Mouse (Mus musculus) lung, adult 2 months (tissue): Measurements from ENCODE around the gene Adamtsl3. TPM values are rescaled to one million over a fixed set of nuclear protein-coding genes. Genes with fewer than 3 reads are reported as not detected.

Experiments
- DNase-seq: peaks from one replicate; pipeline ENCODE4 v3.0.0; 2022
- H3K4me1 ChIP-seq: fragments of 200-500 bp; 2 replicates; pipeline ENCODE4 v1.6.1; 2011; ENCODE audit warnings: low read length; ENCODE audit not compliant: control insufficient read depth, insufficient read depth
- H3K4me3 ChIP-seq: fragments of 200-500 bp; replicated peaks from 2 replicates; pipeline ENCODE3; 2011; ENCODE audit warnings: low read depth, mild to moderate bottlenecking, control low read depth, low read length; ENCODE audit errors: extremely low read depth
- CTCF ChIP-seq: fragments of 200-500 bp; IDR thresholded peaks from 2 replicates; pipeline ENCODE4 v1.5.1; 2011; ENCODE audit warnings: mild to moderate bottlenecking, low read length, control low read depth; ENCODE audit not compliant: insufficient read depth
- POLR2A ChIP-seq: fragments of 200-500 bp; IDR thresholded peaks from 2 replicates; pipeline ENCODE4 v1.6.1; 2011; ENCODE audit warnings: low read depth, mild to moderate bottlenecking, control low read depth, low read length, borderline replicate concordance; ENCODE audit errors: extremely low read depth
- WGBS: fragments of 180-500 bp; shearing (Covaris S2); methylation state at CpG from one replicate; pipeline ENCODE4 v1.1.7; 2018; 5-methylcytosine and 5-hydroxymethylcytosine counted together
- polyA plus RNA-seq: library from polyadenylated mRNA; depleted of rRNA; stranded (reverse); fragments of >200 nt; gene quantifications from 2 replicates; pipeline ENCODE4 v1.2.3, GENCODE M21; 2012

Gene Adamtsl3
- polyA plus RNA-seq, 1 experiment = 6.1 TPM

DNA sequence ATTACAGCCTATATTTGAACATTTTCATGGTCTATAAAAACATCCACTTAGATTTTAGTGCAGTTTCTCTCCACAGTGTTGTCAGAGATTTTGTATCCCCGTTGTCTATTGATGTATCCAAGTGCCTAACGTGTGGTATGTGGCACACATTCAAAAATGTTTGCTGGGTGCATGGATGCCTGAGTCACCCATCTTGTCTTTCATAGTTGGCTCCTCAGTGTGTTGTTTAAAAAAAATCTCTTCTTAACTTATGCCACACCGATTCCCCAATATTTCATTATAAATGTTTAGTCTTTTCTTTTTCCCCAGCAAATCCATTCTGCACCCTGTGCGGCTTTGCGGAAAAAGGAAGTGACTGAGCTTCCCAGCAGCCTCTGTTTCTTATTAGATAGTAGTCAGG lies 23.7 kb downstream of the Adamtsl3 start:
- Histone ChIP-seq H3K4me1 (no peaks in the 10 kb centered on the region; the same call in 1 of the 2 replicates), H3K4me3 (no peak overlapping the region)
- WGBS = 75% methylated on average over 5 of the region's 5 CpGs
- DNase-seq = no peak
- no peak for TF ChIP-seq CTCF
- no peak for TF ChIP-seq POLR2A

DNA sequence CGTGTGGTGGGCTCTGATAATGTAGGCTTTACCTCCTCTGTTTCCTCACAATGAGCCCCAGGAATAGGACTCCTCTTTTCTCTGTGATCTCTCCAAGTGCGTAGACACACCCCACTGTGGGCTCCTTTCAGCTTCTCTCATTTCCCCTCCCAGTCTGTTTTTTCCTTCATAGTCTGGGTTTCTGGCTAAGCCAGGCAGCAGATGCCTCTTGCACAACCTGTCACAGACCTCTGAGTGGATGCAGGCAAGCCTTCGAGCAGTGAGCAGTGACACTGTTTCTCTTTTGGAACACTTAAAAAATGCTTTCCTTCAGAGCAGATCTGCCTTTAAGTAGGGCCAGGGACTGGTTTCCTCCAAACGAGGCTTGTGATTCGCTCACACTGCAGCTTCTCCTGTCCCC lies 24.2 kb downstream of the Adamtsl3 start:
- TF ChIP-seq CTCF = no peak
- no peak for TF ChIP-seq POLR2A
- WGBS = 66% methylated on average over 5 of the region's 5 CpGs
- no peaks in the 10 kb centered on the region; the same call in 1 of the 2 replicates for H3K4me1 ChIP-seq
- no peak overlapping the region for H3K4me3 ChIP-seq
- DNase-seq = no peak

DNA sequence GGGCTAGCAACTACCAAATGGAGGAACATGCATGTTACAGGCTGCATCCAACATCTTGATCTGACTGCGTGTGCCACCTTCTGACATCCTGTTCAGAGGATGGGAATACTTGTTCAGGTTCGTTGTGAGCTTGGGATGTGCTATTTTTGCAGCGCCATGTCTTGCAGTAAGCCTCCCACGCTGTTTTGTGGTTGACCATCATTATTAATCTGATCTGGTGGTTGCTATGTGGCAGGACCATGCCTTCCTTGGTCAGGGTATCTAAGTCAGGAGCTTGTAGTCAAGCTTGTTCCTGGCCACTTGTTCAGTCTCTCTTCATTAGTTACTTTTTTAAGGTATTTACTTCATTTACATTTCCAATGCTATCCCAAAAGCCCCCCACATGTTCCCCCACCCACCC lies 24.7 kb downstream of the Adamtsl3 start:
- 79% methylated on average over 4 of the region's 4 CpGs for WGBS
- TF ChIP-seq CTCF = no peak
- TF ChIP-seq POLR2A = no peak
- no peak for DNase-seq
- Histone ChIP-seq H3K4me3 (no peak overlapping the region), H3K4me1 (no peaks in the 10 kb centered on the region; the same call in 1 of the 2 replicates)

DNA sequence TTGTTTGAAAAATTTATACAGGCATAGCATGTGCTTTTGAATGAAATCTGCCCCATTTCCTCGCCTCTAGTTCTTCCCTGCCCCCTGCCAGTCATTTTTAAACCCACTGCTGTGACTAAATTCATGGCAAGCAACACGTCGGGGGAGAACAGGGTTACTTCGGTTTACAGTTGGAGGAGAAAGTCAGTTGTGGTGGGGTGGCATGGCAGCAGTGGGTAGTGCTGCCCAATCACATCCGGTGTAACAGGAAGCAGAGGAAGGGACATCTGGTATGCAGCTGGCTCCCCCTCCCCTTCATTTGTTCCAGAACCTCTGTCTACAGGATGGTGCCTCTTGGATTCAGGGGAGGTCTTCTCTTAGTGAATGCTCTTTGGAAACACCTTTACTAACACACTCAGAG lies 25.6 kb downstream of the Adamtsl3 start:
- 65% methylated on average over 5 of the region's 5 CpGs for WGBS
- no peak for TF ChIP-seq CTCF
- no peak for TF ChIP-seq POLR2A
- no peak for DNase-seq
- Histone ChIP-seq H3K4me3 (no peak overlapping the region), H3K4me1 (no peaks in the 10 kb centered on the region; the same call in 1 of the 2 replicates)

DNA sequence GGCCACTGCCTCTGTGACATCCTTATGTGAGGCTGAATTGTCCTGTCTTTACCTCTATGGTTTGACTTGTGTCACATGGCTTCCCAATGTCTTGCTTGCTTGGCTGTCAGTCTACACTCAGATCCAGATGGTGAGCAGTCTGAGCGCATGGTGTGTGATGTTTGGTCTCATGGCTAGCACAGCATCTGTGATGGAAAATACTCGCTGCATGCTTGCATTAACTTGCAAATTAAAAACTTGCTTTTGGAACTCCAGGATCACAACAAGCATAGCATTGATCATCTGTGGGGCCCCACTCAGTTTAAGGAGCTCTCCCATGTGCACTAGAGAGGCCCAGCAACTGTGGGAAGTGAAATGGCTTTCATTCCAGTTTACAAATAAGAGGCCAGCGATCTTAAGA lies 29.1 kb downstream of the Adamtsl3 start:
- H3K4me3 ChIP-seq = no peak overlapping the region
- peaks cover 2% of the 10 kb centered on the region; the same call in 1 of the 2 replicates for H3K4me1 ChIP-seq
- DNase-seq = no peak
- 87% methylated on average over 3 of the region's 3 CpGs for WGBS
- TF ChIP-seq CTCF (no peak), POLR2A (no peak)

DNA sequence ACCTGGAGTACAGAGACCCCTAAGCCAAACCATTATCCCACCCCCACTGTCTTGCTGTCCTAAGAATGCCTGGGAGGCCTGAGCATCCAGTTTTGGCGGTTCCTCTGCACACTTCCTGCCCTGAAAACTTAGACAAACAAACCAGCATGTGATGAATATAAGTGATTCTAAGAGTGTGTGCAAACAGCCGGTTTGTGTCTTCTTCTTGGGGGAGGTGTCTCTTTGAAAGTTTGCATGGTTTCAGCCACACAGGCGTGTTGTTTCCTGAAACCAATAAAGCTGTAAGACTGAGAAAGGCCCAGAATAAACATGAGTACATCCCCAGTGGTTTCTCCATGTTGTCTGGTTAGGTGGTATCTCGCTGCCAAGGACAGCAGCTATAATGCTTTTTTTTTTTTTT lies 30.6 kb downstream of the Adamtsl3 start:
- 27% methylated on average over 4 of the region's 4 CpGs for WGBS
- DNase-seq = no peak
- TF ChIP-seq CTCF (no peak), POLR2A (no peak)
- Histone ChIP-seq H3K4me1 (0 out of 2 replicates have a peak, but pooled peaks cover 2% of the 10 kb centered on the region), H3K4me3 (no peak overlapping the region)

DNA sequence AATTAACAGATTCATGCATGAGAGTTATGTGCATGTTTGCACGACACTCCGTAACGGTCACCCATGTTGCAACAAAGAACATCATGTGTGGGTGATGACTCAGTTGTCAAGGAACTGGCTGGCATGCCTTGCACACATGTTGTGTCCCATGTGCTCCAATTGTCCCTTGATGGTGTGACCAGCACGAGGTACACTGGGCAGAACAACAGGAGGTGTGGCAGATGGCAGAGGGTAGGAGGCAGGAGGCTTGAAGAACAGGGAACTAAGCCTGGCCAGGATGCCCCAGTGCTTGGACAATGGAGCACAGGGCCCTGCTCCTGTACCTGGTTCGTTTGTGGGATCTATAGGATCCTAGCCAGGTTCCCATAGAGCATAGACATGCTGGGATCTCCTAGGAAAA lies 31.0 kb downstream of the Adamtsl3 start:
- no peak for DNase-seq
- 70% methylated on average over 5 of the region's 5 CpGs for WGBS
- TF ChIP-seq CTCF = no peak
- H3K4me3 ChIP-seq = no peak overlapping the region
- H3K4me1 ChIP-seq = 0 out of 2 replicates have a peak, but pooled peaks cover 2% of the 10 kb centered on the region

DNA sequence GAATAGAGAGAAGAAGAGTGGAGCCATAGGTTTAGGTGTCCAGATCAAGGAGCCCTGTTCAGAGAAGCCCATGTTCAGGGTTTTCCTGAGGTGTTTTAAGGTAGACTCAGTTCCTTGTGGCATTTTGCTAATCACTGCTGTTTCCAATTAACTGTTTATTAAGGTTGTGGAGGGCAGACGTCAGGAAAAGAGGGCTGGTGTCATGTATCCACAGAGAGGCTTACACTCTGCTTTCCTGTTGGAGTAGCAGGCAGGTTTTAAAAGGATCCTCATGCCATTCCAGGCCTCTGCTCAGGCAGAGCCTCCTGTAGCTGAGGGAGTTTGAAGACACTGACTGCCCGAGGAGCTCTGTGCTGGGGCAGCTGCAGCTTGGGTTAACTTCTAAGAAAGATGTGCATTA lies 32.6 kb downstream of the Adamtsl3 start:
- Histone ChIP-seq H3K4me3 (no peak overlapping the region), H3K4me1 (0 out of 2 replicates have a peak, but pooled peaks cover 2% of the 10 kb centered on the region)
- TF ChIP-seq POLR2A (no peak), CTCF (no peak)
- 55% methylated on average over 2 of the region's 2 CpGs for WGBS
- DNase-seq = no peak

DNA sequence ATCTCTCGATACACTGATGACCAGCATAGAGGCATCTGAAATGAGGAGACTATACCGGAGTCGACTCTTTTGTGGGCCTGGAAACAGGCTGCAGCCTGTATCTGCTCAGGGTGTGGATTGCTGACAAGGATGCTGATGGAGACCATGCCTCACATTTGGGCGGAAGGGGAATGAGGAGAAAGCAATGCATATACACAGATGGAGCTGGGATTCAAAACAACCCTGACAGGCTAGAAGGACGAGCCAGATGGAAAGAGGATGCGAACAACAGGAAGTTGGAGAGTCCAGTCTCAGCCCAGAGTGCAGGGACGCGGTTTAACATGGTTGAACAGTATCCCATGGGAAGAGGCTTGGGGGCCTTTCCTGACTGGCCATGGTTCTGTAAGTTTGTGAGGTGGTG lies 34.6 kb downstream of the Adamtsl3 start:
- no peak for TF ChIP-seq CTCF
- TF ChIP-seq POLR2A = no peak
- Histone ChIP-seq H3K4me1 (0 out of 2 replicates have a peak, but pooled peaks cover 2% of the 10 kb centered on the region), H3K4me3 (no peak overlapping the region)
- DNase-seq = no peak
- 76% methylated on average over 8 of the region's 8 CpGs for whole genome bisulfite sequencing

DNA sequence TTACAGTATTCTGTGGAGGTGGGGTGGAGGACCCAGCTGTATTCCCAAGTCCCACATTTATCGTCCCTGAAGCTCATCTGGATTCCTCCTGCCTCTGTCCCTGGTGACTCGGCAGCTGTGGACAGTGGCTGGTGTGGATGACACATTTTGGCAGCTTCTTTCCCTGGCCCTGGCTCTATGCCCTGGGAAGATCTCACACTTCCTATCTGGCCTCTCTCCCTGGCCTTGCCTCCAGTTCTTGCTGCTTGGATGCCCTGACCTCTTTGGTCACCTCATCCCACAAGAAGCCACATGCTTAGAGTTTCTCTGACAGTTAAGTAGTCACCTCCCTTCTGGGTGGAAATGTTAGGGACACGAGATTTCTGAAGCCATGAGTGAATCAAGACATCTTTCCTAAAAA lies 35.9 kb downstream of the Adamtsl3 start:
- TF ChIP-seq CTCF = no peak
- no peak for TF ChIP-seq POLR2A
- H3K4me3 ChIP-seq = no peak overlapping the region
- DNase-seq = no peak
- 40% methylated on average over 3 of the region's 3 CpGs for WGBS
- H3K4me1 ChIP-seq = 0 out of 2 replicates have a peak, but pooled peaks cover 2% of the 10 kb centered on the region

DNA sequence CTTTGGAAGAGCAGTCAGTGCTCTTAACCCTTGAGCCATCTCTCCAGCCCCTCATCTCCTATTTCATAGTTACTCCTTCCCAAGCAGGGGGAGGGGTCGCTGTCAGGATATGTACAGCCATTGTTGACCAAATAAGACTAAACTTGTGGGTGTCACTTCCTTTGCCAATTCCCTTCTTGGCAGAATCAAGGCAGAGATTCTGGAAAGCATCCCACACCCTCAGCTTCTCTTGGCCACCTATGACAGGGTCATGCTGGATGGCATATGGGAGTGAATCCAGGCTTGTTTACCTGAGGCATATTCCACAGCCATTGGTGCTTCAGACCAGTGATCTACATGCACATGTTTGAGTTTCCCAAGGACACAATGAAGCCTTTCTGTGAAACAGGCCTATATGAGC lies 42.8 kb downstream of the Adamtsl3 start:
- DNase-seq = no peak
- TF ChIP-seq CTCF (no peak), POLR2A (no peak)
- Histone ChIP-seq H3K4me3 (no peak overlapping the region), H3K4me1 (no peaks in the 10 kb centered on the region)
- WGBS = 79% methylated on average over 1 of the region's 1 CpGs

DNA sequence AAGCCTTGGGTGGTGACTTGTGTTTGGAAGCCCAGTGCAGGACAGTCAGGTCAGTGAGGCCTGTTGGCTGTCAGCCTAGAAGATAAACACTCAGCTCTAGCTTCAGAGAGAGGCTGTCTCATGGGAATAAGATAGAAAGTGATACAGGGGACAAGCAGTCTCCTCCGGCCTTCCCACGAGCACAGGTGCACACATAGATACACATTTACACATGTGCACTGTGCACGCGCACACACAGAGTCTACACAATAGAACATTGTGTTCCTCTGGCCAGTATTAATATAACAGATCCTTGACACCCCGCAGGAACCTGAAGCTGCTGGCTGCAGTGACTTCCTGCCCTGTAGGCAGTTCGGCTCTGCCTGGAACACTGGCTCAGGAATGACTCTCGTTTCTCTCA lies 44.3 kb downstream of the Adamtsl3 start:
- WGBS = 37% methylated on average over 7 of the region's 7 CpGs
- H3K4me1 ChIP-seq = no peaks in the 10 kb centered on the region
- no peak for TF ChIP-seq POLR2A
- no peak for TF ChIP-seq CTCF
- H3K4me3 ChIP-seq = no peak overlapping the region
- no peak for DNase-seq
